11 mouse cellular contexts compared by ENCODE assay signal in genomic region chr2:135744711-135745110, GRCm38 (mm10).
A peak's percentile ranks its signal among the peaks of the same experiment; 100 is the strongest.
DNase-seq lines count a peak whose midpoint lies in the region; ATAC-seq and TF ChIP-seq lines count a peak whose summit lies in the region.
"Had no signal": no experiment of that assay in that cellular context is flagged by ENCODE, and none has a peak within 500 bp of the region (broad histone marks: within the 10 kb centered on the region; RNA-seq: fewer than 3 reads in every experiment).

No protein-coding gene starts in this region.

- ATAC-seq in forebrain, embryonic 15.5 days (replicated peaks): 0 out of 2 replicates have a peak, but pooled peaks have one; percentile 14
- ATAC-seq in forebrain, postnatal 0 days: no peak
- ATAC-seq in common myeloid progenitor, adult 5-6 weeks (replicated peaks; ENCODE audit: low read depth, poor library complexity, severe bottlenecking): peak; percentile 13; the same call in 1 of the 2 replicates

- no peak overlapping the region for H3K4me3 ChIP-seq in forebrain, embryonic 15.5 days
- H3K4me3 ChIP-seq in forebrain, postnatal 0 days (ENCODE audit: low read depth, low read length): no peak overlapping the region
- H3K4me3 ChIP-seq: layer of hippocampus, adult 2 months; liver, embryonic 15.5 days had no signal

- intact Hi-C loops in left cerebral cortex, postnatal 4 days (cut with DNase I): loop anchor here (10.0 kb wide), 1 partner anchor 180 kb away; no protein-coding TSS in a partner anchor

- peaks cover 20% of the 10 kb centered on the region for H3K4me1 ChIP-seq in forebrain, embryonic 15.5 days
- H3K4me1 ChIP-seq in forebrain, postnatal 0 days (ENCODE audit: insufficient read depth): no peaks in the 10 kb centered on the region; the same call in 1 of the 2 replicates
- H3K4me1 ChIP-seq: liver, embryonic 15.5 days had no signal

- H3K4me2 ChIP-seq in forebrain, embryonic 15.5 days (replicated peaks): no peak overlapping the region
- H3K4me2 ChIP-seq in forebrain, postnatal 0 days (ENCODE audit: low read depth): no peak overlapping the region
- H3K4me2 ChIP-seq: liver, embryonic 15.5 days had no signal

- H3K9ac ChIP-seq in forebrain, embryonic 15.5 days (replicated peaks): no peak overlapping the region
- no peak overlapping the region for H3K9ac ChIP-seq in forebrain, postnatal 0 days
- H3K9ac ChIP-seq: liver, embryonic 15.5 days had no signal

- no peak for TF ChIP-seq CTCF in forebrain, postnatal 0 days (IDR thresholded peaks at IDR 0.05; ENCODE audit: low read depth)

- no peaks in the 10 kb centered on the region for H3K36me3 ChIP-seq in forebrain, embryonic 15.5 days
- H3K36me3 ChIP-seq in forebrain, postnatal 0 days (ENCODE audit: insufficient read depth): no peaks in the 10 kb centered on the region
- H3K36me3 ChIP-seq: liver, embryonic 15.5 days had no signal

- no peak for DNase-seq in forebrain, postnatal 0 days
- peak; percentile 28 for DNase-seq in left cerebral cortex, postnatal 4 days
- no peak for DNase-seq in left cerebral cortex, adult 18-20 months (ENCODE audit: low spot score in 2 of 2)
- peak; percentile 35 to 44 for DNase-seq in lung, postnatal 4 days
- no peak for DNase-seq in frontal cortex, postnatal 36 days (ENCODE audit: low spot score in 2 of 2)
- DNase-seq in urinary bladder, adult 2 months (ENCODE audit: low spot score): no peak

- no peaks in the 10 kb centered on the region for H3K9me3 ChIP-seq in forebrain, embryonic 15.5 days
- no peaks in the 10 kb centered on the region for H3K9me3 ChIP-seq in forebrain, postnatal 0 days (ENCODE audit: low read length)
- H3K9me3 ChIP-seq: liver, embryonic 15.5 days had no signal

- WGBS in forebrain, embryonic 15.5 days: 64% methylated on average over 8 of the region's 8 CpGs
- 68% methylated on average over 8 of the region's 8 CpGs for WGBS in forebrain, postnatal 0 days

- no peaks in the 10 kb centered on the region for H3K27me3 ChIP-seq in forebrain, embryonic 15.5 days
- no peaks in the 10 kb centered on the region; the same call in 1 of the 2 replicates for H3K27me3 ChIP-seq in forebrain, postnatal 0 days (ENCODE audit: insufficient read depth, low read length)
- H3K27me3 ChIP-seq: CH12.LX; liver, embryonic 15.5 days had no signal

- H3K27ac ChIP-seq in forebrain, embryonic 15.5 days (replicated peaks): no peak overlapping the region
- no peak overlapping the region for H3K27ac ChIP-seq in forebrain, postnatal 0 days (ENCODE audit: low read depth, low read length)
- H3K27ac ChIP-seq: layer of hippocampus, adult 2 months; liver, embryonic 15.5 days had no signal

Comparison
In these comparisons a context has a peak if more than half of its experiments do, and no peak if none do; other contexts are left out.
1. DNase-seq: peak in left cerebral cortex, postnatal 4 days (single experiment) and lung, postnatal 4 days (2 of 2); none in forebrain, postnatal 0 days (single experiment), left cerebral cortex, adult 18-20 months (0 of 2), frontal cortex, postnatal 36 days (0 of 2) and urinary bladder, adult 2 months (single experiment).